Mouse (Mus musculus) large intestine, adult 2 months (tissue): ENCODE results near the gene Tspyl1. TPM values are rescaled to one million over a fixed set of nuclear protein-coding genes. Genes with fewer than 3 reads are reported as not detected.
"Not testable (repeated sequence)": the region's sequence is repeated elsewhere in the genome, so short reads cannot be mapped to it uniquely, and the experiment has no call there.

ENCODE experiments used
- DNase-seq: peaks from one replicate; pipeline ENCODE4 v3.0.0-alpha.2; 2012; ENCODE audit warnings: low read depth, low spot score
- WGBS: fragments of 180-500 bp; shearing (Covaris S2); methylation state at CpG from one replicate; pipeline ENCODE4 v1.1.7; 2018; 5-methylcytosine and 5-hydroxymethylcytosine counted together
- polyA plus RNA-seq: library from polyadenylated mRNA; depleted of rRNA; stranded (reverse); fragments of >200 nt; gene quantifications from 2 replicates; pipeline ENCODE4 v1.2.3, GENCODE M21; 2012; rRNA removed

The Tspyl1 gene
- 15.6 and 19.0 TPM in 2 replicates for polyA plus RNA-seq

GRCm38 (mm10) chr10:34281962-34282388 lies at the start of gene Tspyl1:
TSS of gene Tspyl1 (plus strand) at chr10:34282190.
- WGBS: 1% methylated on average over 38 of the region's 38 CpGs
- DNase-seq: peak; percentile 96

- DNase-seq: no peak
Measured at GRCm38 (mm10) chr10:34233418-34233817, 48.6 kb upstream of the Tspyl1 start.

GRCm38 (mm10) chr10:34233931-34234745 lies 47.9 kb upstream of the Tspyl1 start:
- no peak for DNase-seq
- WGBS: 30% methylated on average over 2 of the region's 2 CpGs

More at GRCm38 (mm10) chr10:34233418-34233817, 48.6 kb upstream of the Tspyl1 start:
- 89% methylated on average over 1 of the region's 1 CpGs for WGBS

- no peak for DNase-seq
- 29% methylated on average over 3 of the region's 3 CpGs for WGBS
Measured at GRCm38 (mm10) chr10:34235384-34235783, 46.6 kb upstream of the Tspyl1 start.

- no peak for DNase-seq
- WGBS: 76% methylated on average over 5 of the region's 5 CpGs
Measured at GRCm38 (mm10) chr10:34236569-34236968, 45.4 kb upstream of the Tspyl1 start.

GRCm38 (mm10) chr10:34238536-34238935 lies 43.5 kb upstream of the Tspyl1 start:
- DNase-seq: no peak

GRCm38 (mm10) chr10:34244745-34245144 lies 37.2 kb upstream of the Tspyl1 start:
- WGBS: 64% methylated on average over 5 of the region's 5 CpGs
- no peak for DNase-seq

More at GRCm38 (mm10) chr10:34238536-34238935, 43.5 kb upstream of the Tspyl1 start:
- WGBS: 61% methylated on average over 4 of the region's 4 CpGs

- no peak for DNase-seq
- WGBS: 61% methylated on average over 2 of the region's 2 CpGs
Measured at GRCm38 (mm10) chr10:34246106-34246505, 35.9 kb upstream of the Tspyl1 start.

GRCm38 (mm10) chr10:34247757-34248156 lies 34.2 kb upstream of the Tspyl1 start:
- WGBS: 19% methylated on average over 3 of the region's 3 CpGs

GRCm38 (mm10) chr10:34249594-34249993 lies 32.4 kb upstream of the Tspyl1 start:
- no peak for DNase-seq
- WGBS: 56% methylated on average over 2 of the region's 2 CpGs

More at GRCm38 (mm10) chr10:34247757-34248156, 34.2 kb upstream of the Tspyl1 start:
- DNase-seq: no peak

GRCm38 (mm10) chr10:34252833-34253232 lies 29.2 kb upstream of the Tspyl1 start:
- DNase-seq: not testable (repeated sequence)

GRCm38 (mm10) chr10:34265106-34265505 lies 16.9 kb upstream of the Tspyl1 start:
- WGBS: 88% methylated on average over 4 of the region's 4 CpGs
- no peak for DNase-seq

More at GRCm38 (mm10) chr10:34252833-34253232, 29.2 kb upstream of the Tspyl1 start:
- WGBS: 85% methylated on average over 9 of the region's 9 CpGs

- no peak for DNase-seq
- WGBS: 39% methylated on average over 5 of the region's 5 CpGs
Measured at GRCm38 (mm10) chr10:34267312-34268070, 14.5 kb upstream of the Tspyl1 start.

GRCm38 (mm10) chr10:34271681-34272080 lies 10.3 kb upstream of the Tspyl1 start:
- WGBS: 25% methylated on average over 7 of the region's 7 CpGs
- DNase-seq: no peak

GRCm38 (mm10) chr10:34280591-34281175 lies 1.3 kb upstream of the Tspyl1 start:
- 15% methylated on average over 13 of the region's 13 CpGs for WGBS
- DNase-seq: no peak

- DNase-seq: no peak
- WGBS: 15% methylated on average over 14 of the region's 14 CpGs
Measured at GRCm38 (mm10) chr10:34281211-34281961, 604 bp upstream of the Tspyl1 start.

- WGBS: 1% methylated on average over 47 of the region's 47 CpGs
- DNase-seq: no peak
Measured at GRCm38 (mm10) chr10:34282420-34283238, 639 bp downstream of the Tspyl1 start.

- no peak for DNase-seq
- WGBS: 5% methylated on average over 13 of the region's 13 CpGs
Measured at GRCm38 (mm10) chr10:34296911-34297298, 14.9 kb downstream of the Tspyl1 start.
